Mouse (Mus musculus): ENCODE measurements around the gene Runx2.

The Runx2 gene

GRCm38 (mm10) chr17:44814508-44815175 is at the start of gene Runx2:
TSS of gene Runx2 (minus strand) at chr17:44814797.
- DNase-seq: no peak

DNA sequence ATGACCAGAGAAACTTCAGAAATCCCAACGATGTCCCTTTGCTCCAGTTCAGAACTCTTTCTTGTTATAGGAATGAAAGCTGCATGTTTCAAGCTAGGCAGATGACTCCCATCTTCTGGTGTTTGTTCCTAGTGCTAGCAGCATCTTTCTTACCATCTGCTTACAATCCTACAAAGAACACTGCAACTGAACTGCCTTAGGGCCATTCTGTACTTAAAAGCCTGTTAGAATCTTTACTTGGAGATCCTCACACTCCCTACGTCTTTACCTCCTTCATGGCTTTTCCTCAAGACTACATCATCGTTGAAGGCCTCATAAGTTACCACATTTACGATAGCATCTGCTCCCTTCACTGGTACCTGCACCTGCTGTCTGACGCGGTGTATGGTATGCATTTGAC is 48.6 kb upstream of the Runx2 start:
- DNase-seq: no peak

DNA sequence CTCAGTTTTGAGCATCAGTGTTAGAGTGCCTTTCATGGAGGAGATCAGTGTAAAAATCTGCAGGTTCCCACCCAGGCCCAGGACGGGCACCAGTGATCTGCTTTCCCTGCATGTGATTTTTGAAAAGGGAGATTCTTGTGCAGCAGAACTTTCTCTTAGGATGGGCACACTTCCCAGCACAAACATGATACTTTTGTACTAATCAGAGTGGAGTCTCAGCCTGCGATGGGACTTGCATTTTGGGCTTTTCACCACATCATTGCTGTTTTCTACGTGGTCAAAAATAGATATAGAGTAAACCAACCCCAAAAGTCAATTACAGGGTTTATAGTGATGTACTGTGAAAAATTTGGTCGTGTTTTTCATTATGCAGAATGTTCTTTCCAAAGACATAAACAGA is 27.6 kb upstream of the Runx2 start:
- DNase-seq: no peak

- DNase-seq: no peak
Observed at GRCm38 (mm10) chr17:44831201-44831600, 16.6 kb upstream of the Runx2 start.

DNA sequence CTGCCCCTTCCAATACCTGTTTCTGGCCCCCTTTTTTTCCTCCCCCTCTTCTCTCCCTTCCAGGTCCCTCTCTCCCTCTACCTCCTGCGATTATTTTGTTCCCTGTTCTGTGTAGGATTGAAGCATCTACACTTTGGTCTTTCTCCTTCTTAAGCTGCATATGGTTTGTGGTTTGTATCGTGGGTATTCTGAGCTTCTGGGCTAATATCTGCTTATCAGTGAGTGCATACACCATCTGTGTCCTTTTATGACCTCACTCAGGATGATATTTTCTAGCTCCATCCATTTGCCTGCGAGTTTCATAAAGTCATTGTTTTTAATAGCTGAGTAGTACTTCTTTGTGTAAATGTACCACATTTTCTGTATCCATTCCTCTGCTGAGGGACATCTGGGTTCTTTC is 15.0 kb upstream of the Runx2 start:
- no peak for DNase-seq

GRCm38 (mm10) chr17:44827964-44828363 is 13.4 kb upstream of the Runx2 start:
- no peak for DNase-seq

DNA sequence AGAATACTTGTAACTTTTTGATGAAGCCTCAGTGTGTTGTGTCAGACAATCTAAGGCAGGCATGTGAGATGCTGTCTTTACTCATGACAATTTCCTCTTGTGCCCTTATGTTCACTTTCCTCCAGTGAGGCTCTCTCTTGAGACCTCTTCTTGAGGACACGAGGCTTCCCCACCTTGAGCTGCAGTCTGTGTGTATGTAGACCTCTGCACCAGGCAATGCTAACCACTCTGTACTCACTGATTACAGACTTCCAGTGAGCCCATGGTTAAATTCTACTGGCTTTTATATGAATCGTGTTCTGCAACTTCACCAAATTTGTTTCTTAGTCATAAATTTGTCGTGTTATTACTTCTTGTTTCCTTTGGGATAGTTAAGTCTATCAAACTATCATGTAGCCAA is 12.5 kb upstream of the Runx2 start:
- no peak for DNase-seq

DNA sequence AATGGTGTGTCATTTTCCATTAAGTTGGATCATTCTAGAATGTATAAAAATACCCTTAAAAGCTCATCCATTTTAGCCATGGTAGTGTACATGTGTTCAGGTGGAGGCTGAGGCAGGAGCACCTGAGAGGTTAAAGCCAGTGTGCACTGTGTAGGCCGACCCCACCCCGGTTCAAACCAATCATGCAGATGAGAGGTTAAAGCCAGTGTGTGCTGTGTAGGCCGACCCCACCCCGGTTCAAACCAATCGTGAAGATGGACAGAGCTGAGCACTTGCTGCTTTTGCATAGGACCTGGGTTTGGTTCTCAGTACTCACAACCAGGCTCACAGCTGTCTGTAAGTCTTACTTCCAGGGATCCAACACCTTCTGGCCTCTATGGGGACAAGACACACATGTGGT is 7.3 kb upstream of the Runx2 start:
- no peak for DNase-seq

DNA sequence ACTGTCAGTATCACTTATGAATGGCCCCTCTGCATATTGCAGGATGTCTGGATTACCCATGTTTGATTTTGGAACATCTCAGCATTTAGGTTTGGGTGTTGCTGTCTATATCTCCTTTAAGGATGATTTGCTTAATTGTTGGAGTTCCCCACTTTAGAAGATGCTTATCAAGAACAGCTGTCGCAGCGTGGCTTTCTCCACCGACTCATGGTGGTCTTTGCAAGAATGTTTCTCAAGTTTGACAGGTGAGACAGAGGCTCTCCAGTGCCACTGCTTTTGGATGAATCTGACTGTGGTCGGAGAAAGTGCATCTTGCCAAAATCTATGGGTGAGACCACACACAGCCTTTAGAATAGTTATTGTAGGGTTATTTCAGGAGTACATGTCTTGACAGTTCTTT is 5.2 kb upstream of the Runx2 start:
- DNase-seq: no peak

- no peak for DNase-seq
Observed at GRCm38 (mm10) chr17:44818825-44819224, 4.2 kb upstream of the Runx2 start.

DNA sequence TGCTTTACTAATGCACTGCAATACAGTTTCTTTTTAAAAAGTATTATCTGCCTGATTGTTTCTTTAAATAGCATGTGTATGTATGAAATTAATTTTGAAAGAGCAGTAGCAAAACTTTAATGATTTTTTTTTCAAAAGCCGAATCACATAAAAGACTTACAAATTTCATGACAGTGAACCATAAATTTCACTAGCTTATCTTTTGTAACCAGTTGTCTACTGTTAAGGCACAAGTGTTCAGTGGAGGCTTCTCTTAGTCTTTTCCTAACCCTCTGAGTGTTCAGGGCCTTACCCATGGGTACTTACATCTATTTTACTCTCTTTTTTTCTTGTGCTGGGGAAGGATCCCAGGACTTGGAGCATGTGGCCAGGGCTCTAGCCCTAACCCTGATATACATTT is 7.6 kb downstream of the Runx2 start:
- DNase-seq: no peak

DNA sequence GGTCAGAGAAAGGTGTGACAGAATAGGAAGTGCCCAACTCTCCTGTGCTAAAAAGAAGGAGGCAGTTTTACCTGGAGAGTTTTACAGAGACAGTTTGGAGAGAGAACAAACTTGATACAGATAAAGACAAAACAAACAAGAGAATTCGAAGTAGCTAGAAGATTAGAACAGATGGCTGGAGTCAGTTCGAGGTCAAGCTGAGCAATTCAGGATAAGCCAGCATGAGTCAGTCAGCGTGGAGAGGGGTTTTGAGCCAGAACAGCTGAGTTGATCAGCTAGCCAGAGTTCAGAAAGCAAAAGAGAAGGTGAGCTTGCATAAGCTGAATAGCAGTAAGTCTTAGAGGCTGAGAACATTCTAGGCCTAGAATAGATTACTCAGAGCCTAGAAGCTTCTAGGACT is 17.3 kb downstream of the Runx2 start:
- no peak for DNase-seq

- no peak for DNase-seq
Observed at GRCm38 (mm10) chr17:44792218-44792917, 22.2 kb downstream of the Runx2 start.

GRCm38 (mm10) chr17:44788982-44789747 is 25.4 kb downstream of the Runx2 start:
- no peak for DNase-seq

- DNase-seq: no peak
Observed at GRCm38 (mm10) chr17:44783143-44783542, 31.5 kb downstream of the Runx2 start.

DNA sequence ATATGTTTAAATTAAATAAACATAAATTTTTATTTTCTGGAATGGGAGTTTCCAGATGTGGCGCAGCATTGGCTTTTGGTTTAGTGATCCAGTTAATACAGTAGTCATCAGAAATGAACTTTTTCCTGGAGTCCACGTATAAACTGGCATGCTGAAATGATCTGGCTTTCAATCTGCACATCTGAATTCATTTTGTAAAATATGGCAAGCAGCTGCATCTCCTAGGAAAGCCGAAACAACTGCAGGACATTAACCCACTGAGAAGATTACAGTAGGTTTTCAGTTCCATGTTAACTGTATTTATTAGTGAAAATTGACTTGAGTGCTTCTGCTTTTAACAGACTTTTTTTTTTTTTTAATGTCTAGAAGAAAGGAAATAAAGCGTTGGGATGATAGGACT is 32.2 kb downstream of the Runx2 start:
- no peak for DNase-seq

DNA sequence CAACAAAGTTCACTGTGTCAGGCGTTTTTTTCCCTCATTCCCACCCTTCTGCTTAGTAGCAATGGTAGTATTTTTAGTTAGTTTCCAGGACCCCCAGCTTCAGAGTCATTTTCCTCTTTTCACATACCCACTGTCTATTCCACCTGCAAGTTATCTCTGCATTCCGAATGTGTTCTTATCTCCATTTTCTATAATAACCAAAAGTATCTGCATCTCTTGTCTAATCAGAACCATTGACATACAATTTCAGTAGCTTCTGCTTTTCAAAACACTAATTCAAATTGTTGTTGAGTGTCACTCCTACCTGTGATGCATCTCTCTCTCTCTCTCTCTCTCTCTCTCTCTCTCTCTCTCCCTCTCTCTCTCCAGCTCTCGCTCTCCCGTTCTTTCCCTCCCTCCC is 34.2 kb downstream of the Runx2 start:
- no peak for DNase-seq

- no peak for DNase-seq
Observed at GRCm38 (mm10) chr17:44778141-44778540, 36.5 kb downstream of the Runx2 start.

DNA sequence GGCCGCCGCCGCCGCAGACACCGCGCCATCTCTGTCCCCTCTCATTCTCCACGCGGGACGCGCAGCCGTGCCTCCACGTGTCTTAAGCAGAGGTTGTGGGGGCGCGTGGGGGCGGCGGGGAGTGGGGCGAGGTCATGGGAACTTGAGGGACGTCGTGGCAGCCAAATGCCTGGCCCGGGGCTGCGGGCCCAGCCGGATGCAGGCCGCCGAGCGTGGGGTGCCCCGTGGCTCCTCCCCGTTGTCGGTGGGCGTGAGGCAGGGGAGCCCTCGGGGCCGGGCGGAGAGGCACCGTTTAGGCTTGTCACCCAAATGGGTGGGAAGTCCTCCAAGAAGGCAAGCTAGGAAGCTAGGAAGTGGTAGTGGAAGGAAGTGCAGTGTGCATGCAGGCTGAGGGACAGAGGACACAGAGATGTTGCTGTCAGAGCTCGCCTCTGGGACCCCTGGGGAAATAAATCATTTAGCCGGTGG is 37.2 kb downstream of the Runx2 start:
- DNase-seq: peak; percentile 64

DNA sequence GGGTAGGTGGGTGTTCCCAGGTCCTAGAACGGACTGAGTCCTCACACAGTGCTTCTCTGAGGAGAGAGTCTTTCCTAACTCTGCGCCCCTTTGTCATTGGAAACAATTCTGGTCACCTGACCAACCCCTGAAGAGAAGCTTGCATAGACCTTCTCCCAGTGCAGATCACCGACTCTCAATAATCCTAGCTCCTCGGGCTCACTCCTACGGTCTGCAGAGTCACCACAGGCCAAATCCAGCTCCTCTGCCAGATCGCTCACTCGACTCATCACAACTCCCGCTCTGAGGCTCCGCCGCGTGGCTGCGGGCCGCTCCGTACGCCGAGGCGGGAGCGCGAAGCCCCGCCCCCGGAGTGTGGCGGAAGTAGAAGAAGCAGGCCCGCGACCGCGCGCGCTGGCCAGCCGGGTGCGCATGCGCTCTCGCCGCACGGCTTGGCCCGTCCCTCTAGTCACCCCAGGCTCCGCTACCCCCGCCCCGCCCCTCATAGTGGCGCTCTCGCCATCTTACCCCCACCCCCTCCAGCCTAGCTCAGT is 37.8 kb downstream of the Runx2 start, which contains the start of gene Supt3:
Supt3 (plus strand) TSS at position 415 of the 533 bp plus-strand sequence.
- peak; percentile 95 for DNase-seq

DNA sequence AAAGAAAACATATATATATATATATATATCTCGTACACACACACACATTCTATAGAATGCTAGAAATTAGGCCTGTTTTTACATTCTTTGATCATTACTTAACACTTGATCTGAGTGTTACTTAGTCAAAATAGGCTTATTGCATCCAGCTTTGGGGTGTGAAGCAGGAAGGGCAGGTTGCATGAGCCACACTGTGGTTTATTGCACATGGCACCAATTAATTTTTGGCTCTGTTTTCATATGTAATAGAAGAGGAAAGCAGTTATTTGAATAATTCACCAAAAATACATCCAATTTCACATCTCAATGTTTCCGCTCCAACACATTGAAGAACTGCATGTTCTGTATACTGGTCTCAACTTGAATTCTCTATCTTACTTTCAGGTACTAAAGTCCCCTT is 42.0 kb downstream of the Runx2 start:
- no peak for DNase-seq

DNA sequence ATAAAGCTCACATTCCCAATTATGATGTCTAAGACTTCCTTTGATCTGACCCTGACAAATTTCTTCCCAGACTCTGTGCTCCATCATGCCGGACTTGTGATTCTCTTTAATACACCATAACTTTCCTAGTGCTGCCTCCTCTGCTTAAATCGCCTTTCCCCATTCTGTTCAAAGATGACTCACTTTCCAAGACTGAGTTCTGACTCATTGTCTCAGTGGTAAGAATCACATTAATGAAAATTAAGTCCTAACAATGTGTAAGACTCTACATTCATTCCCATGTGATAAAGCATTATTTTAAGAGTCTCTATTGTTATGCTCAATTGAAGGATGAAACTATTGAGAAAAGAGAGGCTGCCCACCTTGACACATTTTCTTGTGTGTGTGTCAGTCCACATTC is 43.7 kb downstream of the Runx2 start:
- DNase-seq: no peak

DNA sequence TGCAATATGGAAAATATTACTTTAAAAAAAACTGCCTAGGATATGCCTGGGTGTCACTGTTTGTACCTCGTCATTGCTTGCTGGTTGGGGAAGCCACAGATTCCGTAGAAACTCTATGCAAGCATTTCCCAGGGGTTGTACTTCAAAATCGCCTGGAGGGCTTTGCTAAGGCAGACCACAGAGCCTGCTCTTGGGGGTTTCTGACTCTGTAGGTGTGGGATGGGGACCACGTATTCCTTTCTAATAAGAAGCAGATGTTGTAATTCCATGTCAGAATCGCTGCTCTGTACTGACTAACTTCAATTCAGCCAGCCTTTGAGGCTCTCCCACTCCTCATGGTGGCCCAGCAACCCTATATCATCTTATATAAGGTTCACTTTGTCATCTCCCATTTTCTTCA is 46.1 kb downstream of the Runx2 start:
- DNase-seq: no peak

- DNase-seq: no peak
Observed at GRCm38 (mm10) chr17:44767375-44767774, 47.2 kb downstream of the Runx2 start.
